Comparison of ENCODE assay signal across 16 mouse cellular contexts in genomic region chr14:120705301-120705801, GRCm38 (mm10).
DNase-seq lines count a peak whose midpoint lies in the region; ATAC-seq lines count a peak whose summit lies in the region.
"Had no signal": no experiment of that assay in that cellular context is flagged by ENCODE, and none has a peak within 500 bp of the region (broad histone marks: within the 10 kb centered on the region; RNA-seq: fewer than 3 reads in every experiment).

No protein-coding gene starts in this region.

- ATAC-seq in lung, embryonic 15.5 days (ENCODE audit: borderline replicate concordance, extremely low read depth, low FRiP score, low TSS enrichment) = peak; percentile 91

- no peak overlapping the region for H3K4me3 ChIP-seq in heart, embryonic 10.5 days
- no peak overlapping the region for H3K4me3 ChIP-seq in lung, embryonic 15.5 days
- H3K4me3 ChIP-seq: gastrocnemius, adult 2 months; liver, embryonic 13.5 days; midbrain, embryonic 10.5 days; neural tube, embryonic 13.5 days had no signal

- DNase-seq in heart, postnatal 4 days = peak; percentile 10
- DNase-seq in heart, embryonic 10.5 days (ENCODE audit: low spot score) = no peak
- DNase-seq in urinary bladder, postnatal 14 days (ENCODE audit: low spot score) = peak; percentile 15
- no peak for DNase-seq in urinary bladder, postnatal 25 days (ENCODE audit: low spot score)
- no peak for DNase-seq in natural killer cell, adult 2 months (ENCODE audit: low spot score in 2 of 2)
- no peak for DNase-seq in right cerebral cortex, postnatal 4 days
- DNase-seq in ovary, postnatal 10 days (ENCODE audit: low spot score) = no peak
- DNase-seq: adrenal gland, postnatal 36 days; gastrocnemius, adult 2 months; layer of hippocampus, postnatal 36 days; liver, embryonic 13.5 days; right cerebral cortex, adult 18-20 months; thymus, postnatal 36 days had no signal

- H3K4me2 ChIP-seq in lung, embryonic 15.5 days = no peak overlapping the region
- H3K4me2 ChIP-seq: liver, embryonic 13.5 days; neural tube, embryonic 13.5 days had no signal

- no peaks in the 10 kb centered on the region for H3K9me3 ChIP-seq in heart, embryonic 10.5 days
- no peaks in the 10 kb centered on the region for H3K9me3 ChIP-seq in lung, embryonic 15.5 days
- H3K9me3 ChIP-seq: liver, embryonic 13.5 days; midbrain, embryonic 10.5 days; neural tube, embryonic 13.5 days had no signal

- no peaks in the 10 kb centered on the region for H3K27me3 ChIP-seq in heart, embryonic 10.5 days (ENCODE audit: insufficient read depth, poor library complexity, severe bottlenecking)
- no peaks in the 10 kb centered on the region; the same call in 1 of the 2 replicates for H3K27me3 ChIP-seq in lung, embryonic 15.5 days
- H3K27me3 ChIP-seq: liver, embryonic 13.5 days; neural tube, embryonic 13.5 days had no signal

- H3K4me1 ChIP-seq in heart, embryonic 10.5 days = no peaks in the 10 kb centered on the region
- H3K4me1 ChIP-seq in lung, embryonic 15.5 days = peaks cover 20% of the 10 kb centered on the region
- H3K4me1 ChIP-seq: liver, embryonic 13.5 days; neural tube, embryonic 13.5 days had no signal

- H3K27ac ChIP-seq in heart, embryonic 10.5 days = no peak overlapping the region
- H3K27ac ChIP-seq in lung, embryonic 15.5 days = peak overlapping the region; percentile 79
- H3K27ac ChIP-seq: gastrocnemius, adult 2 months; liver, embryonic 13.5 days; midbrain, embryonic 10.5 days; neural tube, embryonic 13.5 days had no signal

- WGBS in heart, embryonic 10.5 days = 77% methylated on average over 4 of the region's 4 CpGs
- WGBS in lung, embryonic 15.5 days = 34% methylated on average over 4 of the region's 4 CpGs

- no peaks in the 10 kb centered on the region for H3K36me3 ChIP-seq in heart, embryonic 10.5 days
- no peaks in the 10 kb centered on the region for H3K36me3 ChIP-seq in lung, embryonic 15.5 days
- H3K36me3 ChIP-seq: liver, embryonic 13.5 days; midbrain, embryonic 10.5 days; neural tube, embryonic 13.5 days had no signal

- H3K9ac ChIP-seq in lung, embryonic 15.5 days = no peak overlapping the region
- H3K9ac ChIP-seq: liver, embryonic 13.5 days; neural tube, embryonic 13.5 days had no signal

Comparison
In these comparisons a context has a peak if more than half of its experiments do, and no peak if none do; other contexts are left out.
1. DNase-seq: peak in heart, postnatal 4 days (single experiment) and urinary bladder, postnatal 14 days (single experiment); none in heart, embryonic 10.5 days (single experiment), urinary bladder, postnatal 25 days (single experiment), natural killer cell, adult 2 months (0 of 2), right cerebral cortex, postnatal 4 days (single experiment) and ovary, postnatal 10 days (single experiment).